Mouse (Mus musculus) olfactory bulb, adult 2 months (tissue): ENCODE data around the gene Trmt112. TPM values are rescaled to one million over a fixed set of nuclear protein-coding genes. Genes with fewer than 3 reads are reported as not detected.

Experiments
- H3K27ac ChIP-seq: fragments of 200-500 bp; 2 replicates; pipeline ENCODE4 v1.5.1; 2012; ENCODE audit warnings: low read depth, low read length; ENCODE audit not compliant: insufficient read depth
- H3K4me1 ChIP-seq: fragments of 200-500 bp; 2 replicates; pipeline ENCODE4 v1.6.1; 2012; ENCODE audit warnings: low read length; ENCODE audit not compliant: control insufficient read depth, insufficient read depth
- H3K4me3 ChIP-seq: fragments of 200-500 bp; 2 replicates; pipeline ENCODE4 v1.5.1; 2012; ENCODE audit warnings: mild to moderate bottlenecking, low read depth, low read length, moderate library complexity; ENCODE audit not compliant: insufficient read depth
- CTCF ChIP-seq: fragments of 200-500 bp; IDR thresholded peaks from 2 replicates; pipeline ENCODE4 v1.5.1; 2012; ENCODE audit warnings: low read depth, mild to moderate bottlenecking, low read length, moderate library complexity; ENCODE audit not compliant: insufficient read depth
- POLR2A ChIP-seq: fragments of 200-500 bp; IDR thresholded peaks from 2 replicates; pipeline ENCODE4 v1.6.1; 2012; ENCODE audit warnings: mild to moderate bottlenecking, low read depth, low read length, moderate library complexity; ENCODE audit not compliant: insufficient read depth
- WGBS: fragments of 180-500 bp; shearing (Covaris S2); methylation state at CpG from one replicate; pipeline ENCODE4 v1.1.7; 2018; 5-methylcytosine and 5-hydroxymethylcytosine counted together
- polyA plus RNA-seq: library from polyadenylated mRNA; stranded (reverse); fragments of >200 nt; gene quantifications from 2 replicates; pipeline ENCODE4 v1.2.4, GENCODE M21; 2012; ENCODE audit warnings: low replicate concordance; ENCODE audit not compliant: missing spikeins, insufficient read depth, insufficient read length

The Trmt112 gene
- polyA plus RNA-seq, 1 experiment: not detected

DNA sequence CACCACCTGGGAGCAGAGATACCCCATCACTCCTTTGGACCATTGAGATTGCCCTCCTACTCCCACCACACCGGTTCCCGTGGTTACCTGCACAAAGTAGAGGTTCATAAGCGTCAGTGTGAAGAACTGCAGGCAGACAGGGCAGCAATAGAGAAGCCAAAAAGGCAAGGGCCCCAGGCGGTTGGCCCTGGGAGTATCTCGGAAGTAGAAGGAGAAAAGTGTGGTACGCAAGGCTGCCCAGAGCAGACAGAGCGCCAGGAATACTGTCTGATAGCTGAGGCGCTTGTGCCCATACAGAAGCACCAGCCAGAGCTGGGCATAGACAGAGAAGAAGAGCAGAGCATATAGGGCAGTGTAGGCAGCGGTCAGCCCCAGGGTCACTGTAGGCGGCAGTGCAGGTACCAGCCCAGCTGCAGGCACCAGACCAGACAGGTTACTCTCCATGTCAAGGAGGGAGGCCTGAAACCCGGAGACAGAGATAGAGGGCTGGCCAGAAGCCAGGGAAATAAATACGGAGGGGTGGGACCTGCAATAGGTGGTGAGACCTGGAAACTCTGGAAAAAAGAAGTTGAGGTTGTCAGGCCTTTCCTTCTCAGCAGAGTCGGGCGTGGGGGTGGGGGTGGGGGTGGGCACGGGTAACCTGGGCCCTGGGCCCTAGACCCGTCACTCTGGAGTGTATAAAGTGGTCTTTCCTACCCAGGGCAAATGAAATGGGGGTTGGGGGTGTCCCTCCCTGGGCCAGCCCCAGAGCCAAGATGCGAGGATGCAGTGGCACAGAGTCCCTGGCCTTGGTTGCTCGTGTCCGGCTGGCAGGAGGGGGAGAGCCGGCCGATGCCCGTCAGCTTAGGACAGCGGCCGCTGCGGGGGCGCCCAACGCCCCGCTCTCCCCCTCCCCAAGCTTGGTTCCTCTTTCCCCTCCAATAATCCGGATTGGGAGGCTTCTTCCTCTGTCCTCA, 31.2 kb downstream of the Trmt112 start:
- 16% methylated on average over 29 of the region's 29 CpGs for WGBS
- H3K4me1 ChIP-seq: peaks cover 28% of the 10 kb centered on the region
- peak overlapping the region; percentile 87 for H3K4me3 ChIP-seq
- TF ChIP-seq CTCF (no peak), POLR2A (no peak)
- no peak overlapping the region; the same call in 1 of the 2 replicates for H3K27ac ChIP-seq

DNA sequence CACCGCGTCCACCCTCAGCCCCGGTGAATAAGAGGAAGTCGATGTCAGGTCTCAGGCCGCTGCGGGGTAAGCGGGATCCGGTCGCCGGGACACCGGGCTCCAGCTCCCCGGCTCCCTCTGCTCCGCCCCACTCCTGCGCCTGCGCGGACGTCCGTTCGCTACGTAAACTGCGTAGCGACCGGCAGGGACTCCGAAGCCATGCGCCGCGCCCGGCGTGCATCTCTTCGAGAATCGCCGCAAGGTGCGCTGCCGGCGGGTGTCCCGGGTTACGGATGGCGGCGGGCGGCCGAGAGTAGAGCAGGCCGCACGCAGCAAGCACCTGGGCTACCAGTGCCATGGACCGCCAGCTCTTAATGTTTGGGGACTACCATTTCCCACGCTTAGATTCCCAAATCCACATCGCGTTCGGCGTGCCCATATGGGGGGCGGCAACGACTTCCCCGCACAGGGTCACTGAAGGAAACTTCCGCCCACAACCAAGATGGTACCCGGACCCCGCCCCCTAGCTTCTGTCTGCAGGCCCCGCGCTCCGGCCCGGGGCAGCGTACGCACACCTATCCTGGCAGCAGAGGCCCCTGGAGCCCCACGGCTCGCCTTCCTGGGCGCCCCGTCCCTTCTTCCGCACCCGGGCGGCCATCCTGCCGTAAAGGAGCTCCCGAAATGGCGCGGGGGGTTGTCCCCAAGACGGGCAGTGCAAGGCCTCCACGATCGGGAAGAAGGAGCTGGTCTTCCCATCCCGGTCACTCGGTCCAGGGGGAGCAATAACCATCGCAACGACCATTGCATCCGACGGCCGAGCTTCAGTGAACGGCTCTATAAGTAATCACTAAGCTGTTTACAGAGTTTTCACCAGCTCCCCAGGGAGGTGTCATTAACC, 32.1 kb downstream of the Trmt112 start, which contains the start of gene Bad:
TSS of gene Bad (plus strand) at position 490 of the 877 bp plus-strand sequence.
- WGBS: under 1% methylated on average over 83 of the region's 83 CpGs
- peaks cover 28% of the 10 kb centered on the region for H3K4me1 ChIP-seq
- H3K27ac ChIP-seq: peak within 1 kb of the TSS; percentile 63
- peak within 1 kb of the TSS; percentile 87 for H3K4me3 ChIP-seq
- TF ChIP-seq CTCF: no peak
- TF ChIP-seq POLR2A: peak; percentile 50

DNA sequence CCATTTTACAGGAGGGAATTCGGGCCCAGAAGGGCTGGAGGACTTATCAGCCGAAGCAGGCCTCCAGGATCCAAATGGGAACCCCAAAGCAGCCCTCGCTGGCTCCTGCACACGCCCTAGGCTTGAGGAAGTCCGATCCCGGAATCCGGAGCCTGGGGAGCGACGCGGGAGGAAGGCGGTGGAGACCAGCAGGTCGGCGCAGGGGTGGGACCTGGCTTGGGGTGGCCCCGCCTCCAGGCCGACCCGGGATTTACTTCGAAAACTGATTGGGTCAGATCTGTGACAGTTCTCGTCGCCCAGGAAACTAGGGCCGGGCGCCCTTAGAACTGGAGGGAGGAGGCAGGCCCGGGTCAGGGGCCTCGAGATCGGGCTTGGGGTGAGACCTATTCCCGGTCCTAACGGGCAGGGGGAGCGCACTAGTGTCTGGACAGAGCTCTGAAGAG, 32.8 kb downstream of the Trmt112 start, which contains the start of gene Gpr137:
TSS of gene Gpr137 (minus strand) at position 232 of the 443 bp plus-strand sequence.
- peaks cover 28% of the 10 kb centered on the region for H3K4me1 ChIP-seq
- peak within 1 kb of the TSS; percentile 87 for H3K4me3 ChIP-seq
- no peak for TF ChIP-seq CTCF
- TF ChIP-seq POLR2A: peak; percentile 58
- peak within 1 kb of the TSS; percentile 63 for H3K27ac ChIP-seq
- under 1% methylated on average over 27 of the region's 27 CpGs for WGBS

DNA sequence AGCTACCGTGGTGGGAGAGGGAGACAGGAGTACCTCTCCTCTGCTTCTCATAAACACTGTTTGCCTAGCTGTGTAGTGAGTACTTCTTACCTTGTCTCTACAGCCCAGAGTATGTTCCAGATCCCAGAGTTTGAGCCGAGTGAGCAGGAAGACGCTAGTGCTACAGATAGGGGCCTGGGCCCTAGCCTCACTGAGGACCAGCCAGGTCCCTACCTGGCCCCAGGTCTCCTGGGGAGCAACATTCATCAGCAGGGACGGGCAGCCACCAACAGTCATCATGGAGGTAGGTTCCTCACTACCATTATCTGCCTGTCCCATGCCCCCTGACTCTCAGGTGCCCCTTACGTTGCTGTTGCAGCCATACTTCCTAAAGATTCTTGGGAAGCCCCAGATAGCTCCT, 33.3 kb downstream of the Trmt112 start:
- WGBS: 21% methylated on average over 5 of the region's 5 CpGs
- Histone ChIP-seq H3K27ac (peak overlapping the region; percentile 29; the same call in 1 of the 2 replicates), H3K4me3 (peak overlapping the region; percentile 87), H3K4me1 (peaks cover 27% of the 10 kb centered on the region)
- TF ChIP-seq POLR2A (no peak), CTCF (no peak)

DNA sequence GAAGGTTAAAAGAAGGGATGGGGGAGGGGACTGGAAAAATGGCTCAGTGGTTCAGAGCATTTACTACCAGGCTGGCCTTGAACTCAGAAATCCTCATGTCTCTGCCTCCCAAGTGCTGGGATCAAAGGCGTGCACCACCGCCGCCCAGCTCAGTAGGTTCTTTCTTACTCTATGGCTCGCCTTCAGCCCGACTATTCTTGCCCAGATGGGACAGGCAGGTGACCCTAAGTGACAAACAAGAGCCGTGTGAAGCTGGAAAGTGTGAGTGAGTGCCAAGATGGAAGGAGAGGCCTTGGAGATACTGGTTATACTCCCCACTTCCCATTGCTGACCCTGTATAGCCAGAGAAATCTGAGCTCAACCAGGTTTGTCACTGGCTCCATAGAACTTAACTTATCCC, 34.2 kb downstream of the Trmt112 start:
- 91% methylated on average over 6 of the region's 6 CpGs for WGBS

DNA sequence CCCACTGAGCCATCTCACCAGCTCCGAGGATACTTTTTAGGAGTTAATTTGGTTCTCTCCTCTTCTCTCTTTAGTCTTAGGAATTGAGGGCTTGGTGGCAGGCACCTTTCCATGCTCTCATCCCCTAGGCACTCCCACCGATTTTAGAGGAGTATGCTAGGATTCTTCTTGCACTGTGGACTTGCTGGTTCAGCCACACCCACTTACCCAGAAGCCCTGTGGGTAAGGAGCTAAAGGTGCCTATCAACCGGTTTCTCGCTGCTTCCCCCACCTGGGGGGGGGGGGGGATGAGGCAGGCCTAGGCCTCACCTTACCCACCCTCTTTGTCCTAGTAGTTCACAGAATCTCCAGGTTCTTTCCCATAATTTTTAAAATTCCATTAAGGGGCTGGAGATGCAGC, 38.2 kb downstream of the Trmt112 start:
- WGBS: 70% methylated on average over 4 of the region's 4 CpGs
- H3K4me1 ChIP-seq: peaks cover 10% of the 10 kb centered on the region
- no peak for TF ChIP-seq CTCF
- TF ChIP-seq POLR2A: no peak
- H3K4me3 ChIP-seq: no peak overlapping the region
- no peak overlapping the region for H3K27ac ChIP-seq

More for the DNA sequence above, 34.2 kb downstream of the Trmt112 start:
- Histone ChIP-seq H3K4me3 (no peak overlapping the region), H3K4me1 (peaks cover 23% of the 10 kb centered on the region), H3K27ac (no peak overlapping the region)
- no peak for TF ChIP-seq POLR2A
- TF ChIP-seq CTCF: no peak

DNA sequence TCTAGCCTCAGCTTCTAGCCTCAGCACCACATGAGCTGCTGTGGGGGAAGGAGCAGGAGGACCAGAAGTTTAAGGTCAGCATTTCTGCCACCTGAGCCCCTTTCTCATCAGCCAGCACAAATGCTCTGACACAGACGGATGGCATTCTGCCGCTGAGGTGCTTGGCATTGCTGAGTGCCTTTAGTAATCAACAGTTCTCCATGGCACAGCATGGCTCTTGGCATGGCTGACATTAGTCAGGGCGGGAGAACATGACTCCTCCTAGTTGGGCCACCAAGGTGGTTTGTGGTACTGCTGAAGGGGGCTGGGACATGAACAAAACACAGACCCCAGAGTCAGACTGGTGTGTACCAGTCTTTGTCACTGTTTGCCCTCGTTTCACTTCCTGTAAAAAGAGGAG, 38.7 kb downstream of the Trmt112 start:
- Histone ChIP-seq H3K27ac (no peak overlapping the region), H3K4me3 (no peak overlapping the region), H3K4me1 (peaks cover 10% of the 10 kb centered on the region)
- no peak for TF ChIP-seq CTCF
- no peak for TF ChIP-seq POLR2A
- WGBS: 69% methylated on average over 4 of the region's 4 CpGs

DNA sequence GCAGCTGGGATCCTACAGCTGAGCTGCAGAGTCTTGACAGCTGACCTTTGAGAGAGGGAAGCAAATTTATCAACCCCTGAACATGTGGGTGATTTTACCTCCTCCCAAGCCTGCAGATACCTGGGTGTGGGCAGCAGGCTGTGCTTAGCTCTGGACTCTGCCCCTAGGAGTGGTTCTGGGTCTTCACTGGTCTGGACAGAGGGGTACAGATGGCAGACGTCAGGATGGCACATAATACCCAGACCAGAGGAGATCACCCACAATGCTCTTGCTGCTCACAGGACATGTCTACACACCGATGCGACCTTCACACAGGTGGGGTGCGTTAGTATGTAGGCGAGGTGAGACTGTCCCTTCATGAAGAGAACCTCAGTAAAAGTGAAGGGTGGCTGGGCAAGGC, 40.0 kb downstream of the Trmt112 start:
- 90% methylated on average over 5 of the region's 5 CpGs for WGBS
- Histone ChIP-seq H3K27ac (no peak overlapping the region), H3K4me1 (peaks cover 10% of the 10 kb centered on the region), H3K4me3 (no peak overlapping the region)
- TF ChIP-seq CTCF (no peak), POLR2A (no peak)
